Mouse (Mus musculus) gastrocnemius, adult 8-10 months (tissue): ENCODE measurements at regions not wholly inside any gene's neighbourhood (a gene's known extent, or its start where the extent isn't known, plus 50 kb on each side); places are given as distances from the start of the nearest gene placed in this dataset.

ENCODE experiments used
- DNase-seq, 2 experiments: peaks; one replicate each; pipeline ENCODE4 v3.0.0; 2022; ENCODE audit warnings: low spot score in 2 of 2

- DNase-seq, result no peak
Observed at GRCm38 (mm10) chr2:51452816-51453215, 174.5 kb upstream of the Tas2r134 start.

GRCm38 (mm10) chr2:51448121-51448520 lies 179.2 kb upstream of the Tas2r134 start:
- no peak for DNase-seq

GRCm38 (mm10) chr2:51447616-51448015 lies 179.7 kb upstream of the Tas2r134 start:
- DNase-seq, result no peak

- DNase-seq, result no peak
Observed at GRCm38 (mm10) chr2:51444386-51445080, 182.8 kb upstream of the Tas2r134 start.

GRCm38 (mm10) chr2:51443946-51444345 lies 183.4 kb upstream of the Tas2r134 start:
- no peak for DNase-seq

GRCm38 (mm10) chr2:51439047-51439446 lies 188.3 kb upstream of the Tas2r134 start:
- DNase-seq, result no peak

GRCm38 (mm10) chr2:51436590-51436989 lies 190.7 kb upstream of the Tas2r134 start:
- no peak for DNase-seq

GRCm38 (mm10) chr2:51431564-51431963 lies 195.7 kb upstream of the Tas2r134 start:
- DNase-seq, result no peak

GRCm38 (mm10) chr2:51429716-51430115 lies 197.6 kb upstream of the Tas2r134 start:
- no peak for DNase-seq

GRCm38 (mm10) chr2:51422442-51422841 lies 204.9 kb upstream of the Tas2r134 start:
- DNase-seq, result no peak

GRCm38 (mm10) chr2:51417908-51418690 lies 209.2 kb upstream of the Tas2r134 start:
- DNase-seq, result no peak

- DNase-seq, result no peak
Observed at GRCm38 (mm10) chr2:51388390-51388789, 238.9 kb upstream of the Tas2r134 start.

- no peak for DNase-seq
Observed at GRCm38 (mm10) chr2:51387136-51387535, 238.2 kb upstream of the Rnd3 start.

- DNase-seq, result no peak
Observed at GRCm38 (mm10) chr2:51376597-51376996, 227.7 kb upstream of the Rnd3 start.

GRCm38 (mm10) chr2:51374636-51375035 lies 225.7 kb upstream of the Rnd3 start:
- DNase-seq, result no peak

- DNase-seq, result no peak
Observed at GRCm38 (mm10) chr2:51372771-51373170, 223.9 kb upstream of the Rnd3 start.

- no peak for DNase-seq
Observed at GRCm38 (mm10) chr2:51362825-51363616, 214.1 kb upstream of the Rnd3 start.

- no peak for DNase-seq
Observed at GRCm38 (mm10) chr2:51355281-51355680, 206.4 kb upstream of the Rnd3 start.

- DNase-seq, result no peak
Observed at GRCm38 (mm10) chr2:51354800-51355199, 205.9 kb upstream of the Rnd3 start.

GRCm38 (mm10) chr2:51349614-51350013 lies 200.7 kb upstream of the Rnd3 start:
- no peak for DNase-seq

- no peak for DNase-seq
Observed at GRCm38 (mm10) chr2:51348774-51349173, 199.9 kb upstream of the Rnd3 start.

GRCm38 (mm10) chr2:51347086-51347485 lies 198.2 kb upstream of the Rnd3 start:
- no peak for DNase-seq
